Comparison of ENCODE assay signal across 18 mouse cellular contexts in the genomic region with DNA sequence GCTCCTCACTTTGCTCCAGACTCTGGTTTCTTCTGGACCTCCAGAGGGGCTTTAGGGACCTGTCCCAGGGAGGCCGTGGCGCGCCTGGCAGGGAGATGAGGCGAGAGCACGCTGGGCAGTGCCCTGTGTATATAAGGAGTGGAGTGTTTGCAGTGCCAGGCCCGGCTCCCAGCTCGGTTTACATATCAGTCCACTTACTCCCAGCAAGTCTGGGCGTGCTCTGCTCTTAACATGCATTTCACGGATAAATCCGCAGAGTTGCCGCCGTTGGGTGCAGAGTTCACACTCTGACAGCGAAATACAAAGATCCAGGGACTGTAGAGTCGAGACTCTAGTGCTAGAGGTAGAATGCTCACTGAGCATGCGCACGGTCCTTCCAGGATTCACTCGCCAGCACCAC. TPM values are rescaled to one million over a fixed set of nuclear protein-coding genes. Genes with fewer than 3 reads are reported as not detected.
DNase-seq lines count a peak whose midpoint lies in the region; ATAC-seq and TF ChIP-seq lines count a peak whose summit lies in the region.
"Had no signal": no experiment of that assay in that cellular context is flagged by ENCODE, and none has a peak within 500 bp of the region (broad histone marks: within the 10 kb centered on the region; RNA-seq: fewer than 3 reads in every experiment).

No protein-coding gene starts in this region.

- no peak overlapping the region for H3K4me3 ChIP-seq in intestine, postnatal 0 days (ENCODE audit: low read depth, low read length)
- no peak overlapping the region for H3K4me3 ChIP-seq in hindbrain, embryonic 11.5 days (ENCODE audit: low read depth, low read length)
- H3K4me3 ChIP-seq: forebrain, embryonic 10.5 days; midbrain, embryonic 15.5 days; neural tube, embryonic 12.5 days had no signal

- H3K9me3 ChIP-seq in intestine, postnatal 0 days (ENCODE audit: control insufficient read depth), result no peaks in the 10 kb centered on the region
- no peaks in the 10 kb centered on the region for H3K9me3 ChIP-seq in hindbrain, embryonic 11.5 days (ENCODE audit: control insufficient read depth, low read length)
- H3K9me3 ChIP-seq: forebrain, embryonic 10.5 days; midbrain, embryonic 15.5 days; neural tube, embryonic 12.5 days had no signal

- H3K27ac ChIP-seq in intestine, postnatal 0 days (ENCODE audit: low read depth, low read length), result peak overlapping the region; percentile 97
- no peak overlapping the region for H3K27ac ChIP-seq in hindbrain, embryonic 11.5 days (ENCODE audit: low read depth, low read length)
- H3K27ac ChIP-seq: forebrain, embryonic 10.5 days; midbrain, embryonic 15.5 days; neural tube, embryonic 12.5 days had no signal

- 29% methylated on average over 17 of the region's 17 CpGs for WGBS in intestine, postnatal 0 days
- WGBS in hindbrain, embryonic 11.5 days, result 86% methylated on average over 17 of the region's 17 CpGs

- TF ChIP-seq CTCF in intestine, postnatal 0 days (IDR thresholded peaks at IDR 0.05; ENCODE audit: low read depth), result no peak

- no peaks in the 10 kb centered on the region for H3K36me3 ChIP-seq in intestine, postnatal 0 days (ENCODE audit: control insufficient read depth, insufficient read depth)
- no peaks in the 10 kb centered on the region for H3K36me3 ChIP-seq in hindbrain, embryonic 11.5 days (ENCODE audit: control insufficient read depth, insufficient read depth, low read length)
- H3K36me3 ChIP-seq: forebrain, embryonic 10.5 days; midbrain, embryonic 15.5 days; neural tube, embryonic 12.5 days had no signal

- peak overlapping the region; percentile 38 for H3K4me2 ChIP-seq in intestine, postnatal 0 days (replicated peaks; ENCODE audit: low read depth)
- no peak overlapping the region for H3K4me2 ChIP-seq in hindbrain, embryonic 11.5 days (replicated peaks; ENCODE audit: low read depth, low read length)
- H3K4me2 ChIP-seq: midbrain, embryonic 15.5 days; neural tube, embryonic 12.5 days had no signal

- ATAC-seq in intestine, postnatal 0 days, result peak; percentile 15
- no peak for ATAC-seq in hindbrain, embryonic 11.5 days (ENCODE audit: low FRiP score)
- ATAC-seq: midbrain, embryonic 15.5 days had no signal

- no peaks in the 10 kb centered on the region for H3K27me3 ChIP-seq in intestine, postnatal 0 days (replicated peaks; ENCODE audit: control insufficient read depth, insufficient read depth, low read length)
- no peaks in the 10 kb centered on the region for H3K27me3 ChIP-seq in hindbrain, embryonic 11.5 days (ENCODE audit: control insufficient read depth, insufficient read depth, low read length)
- H3K27me3 ChIP-seq: midbrain, embryonic 15.5 days; neural tube, embryonic 12.5 days had no signal

- H3K9ac ChIP-seq in intestine, postnatal 0 days (ENCODE audit: low read depth, low read length), result no peak overlapping the region
- H3K9ac ChIP-seq in hindbrain, embryonic 11.5 days (ENCODE audit: low read depth, low read length), result no peak overlapping the region
- H3K9ac ChIP-seq: midbrain, embryonic 15.5 days; neural tube, embryonic 12.5 days had no signal

- peak; percentile 35 for DNase-seq in gastrocnemius, postnatal 14 days
- no peak for DNase-seq in gastrocnemius, postnatal 36 days
- DNase-seq in lung, postnatal 36 days, result peak; percentile 84
- DNase-seq in urinary bladder, postnatal 36 days (ENCODE audit: low spot score in 2 of 2), result peak; percentile 59 to 67
- no peak for DNase-seq in ovary, postnatal 10 days (ENCODE audit: low spot score)
- DNase-seq in layer of hippocampus, adult 8-10 months (ENCODE audit: low spot score in 2 of 2), result no peak
- no peak for DNase-seq in hindbrain, embryonic 11.5 days (ENCODE audit: low spot score)
- DNase-seq: adrenal gland, postnatal 10 days; cerebellum, adult 9-11 months; liver; retina, postnatal 1 day; spleen, adult 18-20 months; thymus, adult 18-20 months had no signal

- H3K4me1 ChIP-seq in intestine, postnatal 0 days (replicated peaks; ENCODE audit: control insufficient read depth, insufficient read depth, low read length), result peaks cover 14% of the 10 kb centered on the region
- H3K4me1 ChIP-seq in hindbrain, embryonic 11.5 days (replicated peaks; ENCODE audit: control insufficient read depth, insufficient read depth, low read length), result no peaks in the 10 kb centered on the region
- H3K4me1 ChIP-seq: midbrain, embryonic 15.5 days; neural tube, embryonic 12.5 days had no signal

- intact Hi-C loops in gastrocnemius, postnatal 14 days (cut with DNase I; ENCODE audit: low total_unique reads), result no loop called here
- intact Hi-C loops in gastrocnemius, postnatal 36 days (cut with DNase I), result no loop called here

RNA-seq across cellular contexts. Expression of gene Tspan15, which starts 8.3 kb away (rescaled TPM):
- 10 to 100 TPM; 11.4 TPM for total RNA-seq in gastrocnemius, postnatal 14 days (2021)
- 1 to 10 TPM; 3.5 to 6.4 TPM for total RNA-seq in gastrocnemius, postnatal 36 days (2021)
- 96.8 and 100 TPM in 2 replicates for polyA plus RNA-seq in intestine, postnatal 0 days (2015; fragmentation: Nextera tagmentation; extraction: Ambion mirVana)
- 10 to 100 TPM; 14.3 to 20.4 (median 20.4) TPM for total RNA-seq in layer of hippocampus, adult 8-10 months (2022)
- polyA plus RNA-seq in hindbrain, embryonic 11.5 days (2014; fragmentation: Nextera tagmentation; extraction: Ambion mirVana), result 9.2 and 11.0 TPM in 2 replicates

RNA-seq across cellular contexts. Expression of gene Tacr2, which starts 29.5 kb away (rescaled TPM):
- total RNA-seq in gastrocnemius, postnatal 14 days (2021), result not detected
- total RNA-seq in gastrocnemius, postnatal 36 days (2021), result not detected
- polyA plus RNA-seq in intestine, postnatal 0 days (2015; fragmentation: Nextera tagmentation; extraction: Ambion mirVana), result 0.31 and 0.90 TPM in 2 replicates
- under 1 TPM; 0.19 to 0.71 (median 0.35) TPM for total RNA-seq in layer of hippocampus, adult 8-10 months (2022)
- not detected in 2 replicates for polyA plus RNA-seq in hindbrain, embryonic 11.5 days (2014; fragmentation: Nextera tagmentation; extraction: Ambion mirVana)
- total RNA-seq: heart, postnatal 25 days had no signal
- polyA plus RNA-seq: forebrain, embryonic 10.5 days; midbrain, embryonic 15.5 days; neural tube, embryonic 12.5 days had no signal

Comparison
In these comparisons a context has a peak if more than half of its experiments do, and no peak if none do; other contexts are left out.
1. DNase-seq: peak in gastrocnemius, postnatal 14 days (single experiment), lung, postnatal 36 days (single experiment) and urinary bladder, postnatal 36 days (2 of 2); none in gastrocnemius, postnatal 36 days (0 of 2), ovary, postnatal 10 days (single experiment), layer of hippocampus, adult 8-10 months (0 of 2) and hindbrain, embryonic 11.5 days (single experiment).